Mouse (Mus musculus) spleen, postnatal 10 days (tissue): ENCODE results near the gene Gm13040.
"Not testable (repeated sequence)": the region's sequence is repeated elsewhere in the genome, so short reads cannot be mapped to it uniquely, and the experiment has no call there.

Source experiments
- DNase-seq, 2 experiments: peaks; one replicate each; pipeline ENCODE4 v3.0.0; 2021 to 2022; ENCODE audit warnings: low spot score in 2 of 2

The Gm13040 gene

DNA sequence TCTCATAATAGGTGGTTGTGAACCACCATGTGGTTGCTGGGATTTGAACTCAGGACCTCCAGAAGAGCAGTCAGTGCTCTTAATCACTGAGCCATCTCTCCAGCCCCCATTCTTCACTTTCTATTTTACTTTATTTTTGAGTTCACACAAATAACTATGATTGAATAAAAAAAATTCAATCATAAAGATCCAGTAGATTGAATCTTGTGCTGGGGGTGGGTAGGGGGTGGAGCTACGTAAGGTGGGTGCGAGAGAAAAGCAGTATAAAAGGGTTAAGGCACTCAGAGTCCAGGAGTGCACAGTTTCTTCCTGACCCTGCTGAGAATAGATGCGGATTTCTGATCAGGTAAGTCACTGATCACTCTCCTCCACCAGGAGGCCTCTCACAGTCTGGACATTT is at the start of gene Gm13040:
TSS of gene Gm13040 (plus strand) at position 301 of the 400 bp plus-strand sequence.
- DNase-seq = not testable (repeated sequence)

DNA sequence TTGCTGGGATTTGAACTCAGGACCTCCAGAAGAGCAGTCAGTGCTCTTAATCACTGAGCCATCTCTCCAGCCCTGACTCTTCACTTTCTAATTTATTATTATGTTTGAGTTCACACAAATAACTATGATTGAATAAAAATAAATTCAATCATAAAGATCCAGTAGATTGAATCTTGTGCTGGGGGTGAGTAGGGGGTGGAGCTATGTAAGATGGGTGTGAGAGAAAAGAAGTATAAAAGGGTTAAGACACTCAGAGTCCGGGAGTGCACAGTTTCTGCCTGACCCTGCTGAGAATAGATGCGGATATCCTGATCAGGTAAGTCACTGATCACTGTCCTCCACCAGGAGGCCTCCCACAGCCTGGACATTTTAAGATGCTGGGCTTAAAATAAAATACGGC is 24.7 kb upstream of the Gm13040 start, which contains the start of gene Gm13043:
TSS of gene Gm13043 (plus strand) at position 301 of the 400 bp plus-strand sequence.
- no peak for DNase-seq

DNA sequence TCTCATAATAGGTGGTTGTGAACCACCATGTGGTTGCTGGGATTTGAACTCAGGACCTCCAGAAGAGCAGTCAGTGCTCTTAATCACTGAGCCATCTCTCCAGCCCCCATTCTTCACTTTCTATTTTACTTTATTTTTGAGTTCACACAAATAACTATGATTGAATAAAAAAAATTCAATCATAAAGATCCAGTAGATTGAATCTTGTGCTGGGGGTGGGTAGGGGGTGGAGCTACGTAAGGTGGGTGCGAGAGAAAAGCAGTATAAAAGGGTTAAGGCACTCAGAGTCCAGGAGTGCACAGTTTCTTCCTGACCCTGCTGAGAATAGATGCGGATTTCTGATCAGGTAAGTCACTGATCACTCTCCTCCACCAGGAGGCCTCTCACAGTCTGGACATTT is 15.6 kb downstream of the Gm13040 start, which contains the start of the genes BC080695 and Gm13057:
TSS of gene BC080695 (plus strand) at position 301 of the 400 bp plus-strand sequence.
TSS of gene Gm13057 (plus strand) at position 310 of the 400 bp plus-strand sequence.
- not testable (repeated sequence) for DNase-seq
